Mouse (Mus musculus) hindbrain, embryonic 14.5 days (tissue): ENCODE results near the gene Galnt2. TPM values are rescaled to one million over a fixed set of nuclear protein-coding genes. Genes with fewer than 3 reads are reported as not detected.

Experiments used
- ATAC-seq: fragments of 200-750 bp; cut with Nextera tagmentation; 2 replicates; pipeline ENCODE4 v1.8.0; 2017; ENCODE audit warnings: moderate number of reproducible peaks, mild to moderate bottlenecking, moderate TSS enrichment, moderate library complexity; ENCODE audit not compliant: low FRiP score
- DNase-seq: peaks from one replicate; pipeline ENCODE4 v3.0.0-alpha.2; 2015; ENCODE audit warnings: low spot score
- H3K27ac ChIP-seq: fragments of 300-500 bp; sonication (generic); 2 replicates; pipeline ENCODE4 v1.5.1; 2014; ENCODE audit warnings: mild to moderate bottlenecking, moderate library complexity
- H3K27me3 ChIP-seq: fragments of 300-500 bp; sonication (generic); 2 replicates; pipeline ENCODE4 v1.6.1; 2014; ENCODE audit warnings: mild to moderate bottlenecking, low read length, mixed read lengths; ENCODE audit not compliant: control insufficient read depth, insufficient read depth
- H3K36me3 ChIP-seq: fragments of 300-500 bp; sonication (generic); replicated peaks from 2 replicates; pipeline ENCODE4 v1.6.1; 2014; ENCODE audit not compliant: control insufficient read depth, insufficient read depth
- H3K4me1 ChIP-seq: fragments of 300-500 bp; sonication (generic); replicated peaks from 2 replicates; pipeline ENCODE4 v1.6.1; 2014; ENCODE audit warnings: antibody characterized with exemption, low read length, mixed read lengths; ENCODE audit not compliant: control insufficient read depth, insufficient read depth
- H3K4me2 ChIP-seq: fragments of 300-500 bp; sonication (generic); replicated peaks from 2 replicates; pipeline ENCODE4 v1.6.1; 2014; ENCODE audit warnings: mild to moderate bottlenecking, moderate library complexity
- H3K4me3 ChIP-seq: fragments of 300-500 bp; sonication (generic); replicated peaks from 2 replicates; pipeline ENCODE4 v1.5.1; 2014; ENCODE audit warnings: mild to moderate bottlenecking, low read length
- H3K9ac ChIP-seq: fragments of 300-500 bp; sonication (generic); 2 replicates; pipeline ENCODE4 v1.6.1; 2014
- H3K9me3 ChIP-seq: fragments of 300-500 bp; sonication (generic); 2 replicates; pipeline ENCODE4 v1.6.1; 2016; ENCODE audit warnings: low read length; ENCODE audit not compliant: control insufficient read depth
- WGBS: fragments of 180-500 bp; shearing (Covaris S2); extraction: QIAGEN DNeasy Blood & Tissue Kit; methylation state at CpG from one replicate; pipeline ENCODE4 v1.1.7; 2014; 5-methylcytosine and 5-hydroxymethylcytosine counted together
- polyA plus RNA-seq: library from polyadenylated mRNA; unstranded; fragments of >200 nt; fragmentation: Nextera tagmentation; extraction: Ambion mirVana; gene quantifications from 2 replicates; pipeline ENCODE4 v1.2.1, GENCODE M21; 2014

Gene Galnt2
- polyA plus RNA-seq, 1 experiment from 2014 or later, result 62.9 TPM

DNA sequence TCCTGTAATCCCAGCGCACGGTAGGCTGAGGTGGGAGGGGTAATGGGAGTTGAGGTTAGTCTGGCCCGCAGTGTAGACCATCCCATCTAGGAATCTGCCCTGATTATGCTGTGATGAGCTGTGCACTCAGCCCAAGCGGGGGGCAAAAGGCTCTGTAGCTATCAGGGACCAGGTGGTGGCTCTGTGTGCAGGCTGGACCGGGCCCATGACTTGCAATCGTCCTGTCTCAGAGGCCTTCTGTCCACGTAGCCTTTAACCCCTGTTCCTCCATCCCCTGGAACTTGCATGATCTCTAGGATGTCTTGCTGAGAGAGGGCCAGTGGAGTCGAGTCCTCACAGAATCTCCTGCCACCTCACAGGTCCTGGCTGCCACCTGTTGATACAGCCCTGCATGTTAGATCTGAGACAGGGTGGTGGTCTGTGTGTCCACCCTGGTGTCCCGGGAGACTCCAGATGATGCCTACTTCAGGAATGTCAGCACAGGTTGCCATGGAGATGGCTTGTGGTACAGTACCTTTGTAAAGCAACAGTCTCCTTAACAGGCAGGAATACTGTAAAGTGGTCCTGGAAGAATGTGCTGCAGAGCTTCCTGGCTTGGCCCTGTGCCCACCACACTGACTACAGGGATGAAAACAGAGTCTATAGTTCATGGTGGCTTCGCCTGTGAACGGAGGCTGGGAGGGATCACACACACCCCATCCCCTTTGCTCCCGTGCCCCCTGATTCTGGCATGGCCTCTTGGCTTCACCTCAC, 51.9 kb downstream of the Galnt2 start:
- Histone ChIP-seq H3K27me3 (no peaks in the 10 kb centered on the region), H3K9ac (no peak overlapping the region), H3K36me3 (no peaks in the 10 kb centered on the region), H3K4me1 (peaks cover 63% of the 10 kb centered on the region), H3K4me3 (no peak overlapping the region), H3K9me3 (no peaks in the 10 kb centered on the region), H3K27ac (peak overlapping the region; percentile 88), H3K4me2 (no peak overlapping the region)
- no peak for DNase-seq
- WGBS, result 56% methylated on average over 12 of the region's 12 CpGs
- no peak for ATAC-seq

DNA sequence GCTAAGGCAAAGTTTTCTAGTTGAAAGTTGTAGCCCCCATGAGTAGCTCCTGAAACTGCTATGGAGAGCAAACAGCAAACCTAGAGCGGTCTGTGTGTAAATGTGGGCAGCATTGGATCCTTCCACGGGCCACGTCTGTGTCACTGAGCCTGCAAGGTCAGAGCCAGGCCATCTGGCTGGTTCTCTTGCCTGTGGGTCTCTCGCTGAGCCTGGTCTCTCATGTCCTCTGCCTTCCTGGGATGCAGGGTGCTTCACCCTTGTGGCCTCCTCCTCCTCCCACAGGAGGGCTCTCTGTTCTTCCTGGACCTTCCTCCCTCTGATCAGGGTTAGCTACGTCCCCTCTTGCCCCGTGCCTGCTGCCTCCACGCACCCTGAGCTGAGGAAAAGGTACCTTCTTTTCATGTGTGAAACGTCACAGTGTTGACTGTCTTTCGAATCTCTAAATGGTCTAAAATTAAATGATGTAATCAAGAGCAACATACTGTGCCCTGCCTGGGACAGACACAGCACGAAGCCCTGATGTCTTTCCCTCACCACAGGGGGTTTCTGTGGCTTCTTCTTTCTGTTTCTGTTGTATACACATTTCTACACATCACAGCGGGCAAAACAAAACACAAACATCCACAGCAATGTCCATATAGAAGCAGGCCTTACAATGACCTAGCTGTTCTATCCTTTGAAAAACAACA, 52.6 kb downstream of the Galnt2 start:
- H3K4me2 ChIP-seq, result no peak overlapping the region
- H3K27me3 ChIP-seq, result no peaks in the 10 kb centered on the region
- H3K4me1 ChIP-seq, result peaks cover 56% of the 10 kb centered on the region
- no peak overlapping the region for H3K4me3 ChIP-seq
- H3K9me3 ChIP-seq, result no peaks in the 10 kb centered on the region
- DNase-seq (no peak), ATAC-seq (no peak)
- 19% methylated on average over 11 of the region's 11 CpGs for WGBS
- H3K27ac ChIP-seq, result peak overlapping the region; percentile 88
- peak overlapping the region; percentile 49 for H3K9ac ChIP-seq
- H3K36me3 ChIP-seq, result no peaks in the 10 kb centered on the region

DNA sequence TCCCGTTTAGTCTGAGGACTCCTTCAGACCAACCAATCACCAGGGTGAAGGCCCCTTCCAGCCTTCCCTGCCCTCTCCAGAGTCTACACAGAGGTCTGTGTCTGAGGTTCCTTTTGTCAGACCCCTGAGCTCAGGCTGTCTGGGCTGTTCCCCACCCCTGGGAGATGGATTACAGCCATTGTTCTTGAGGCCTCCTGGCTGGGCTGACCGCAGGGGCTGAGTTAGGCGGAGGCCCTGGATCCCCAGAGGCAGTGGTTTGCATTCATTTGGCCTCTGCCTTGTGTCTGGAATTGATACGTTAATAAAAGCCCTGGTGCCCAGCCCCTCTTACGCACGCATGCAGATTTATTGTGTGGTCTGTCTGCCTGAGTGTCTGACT, 53.1 kb downstream of the Galnt2 start:
- Histone ChIP-seq H3K4me1 (peaks cover 54% of the 10 kb centered on the region), H3K27ac (peak overlapping the region; percentile 88), H3K4me2 (no peak overlapping the region), H3K27me3 (no peaks in the 10 kb centered on the region), H3K4me3 (no peak overlapping the region), H3K36me3 (no peaks in the 10 kb centered on the region), H3K9ac (peak overlapping the region; percentile 49), H3K9me3 (no peaks in the 10 kb centered on the region)
- DNase-seq, result peak; percentile 55
- WGBS, result 1% methylated on average over 6 of the region's 6 CpGs
- peak; percentile 76 for ATAC-seq

DNA sequence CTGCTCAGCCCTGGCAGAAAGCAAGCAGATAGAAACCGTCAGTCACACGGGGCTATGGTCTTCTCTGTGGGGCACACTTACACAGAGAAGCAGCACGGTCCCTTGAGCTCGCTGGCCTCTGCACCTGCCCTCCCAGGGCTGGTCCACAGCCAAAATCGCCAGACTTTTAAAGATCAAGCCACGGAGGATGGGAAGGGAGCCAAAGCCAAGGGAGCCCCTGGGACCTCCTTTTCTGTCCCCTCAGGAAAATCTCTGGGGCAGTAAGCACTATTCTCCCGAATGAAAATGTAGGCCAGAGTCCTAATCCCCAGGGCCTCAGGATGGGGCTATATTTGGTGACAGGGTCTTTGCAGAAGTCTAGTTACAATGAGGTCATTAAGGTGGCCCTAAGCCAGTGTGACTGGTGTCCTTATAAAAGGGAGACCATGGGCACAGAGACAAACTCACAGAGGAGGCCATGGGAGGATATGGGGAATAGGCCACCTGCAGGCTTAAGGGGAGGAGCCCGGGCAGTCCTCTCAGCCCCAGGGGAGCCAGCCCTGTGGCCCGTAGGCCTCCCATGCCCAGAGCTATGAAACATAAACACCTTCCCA, 53.9 kb downstream of the Galnt2 start:
- Histone ChIP-seq H3K9ac (peak overlapping the region; percentile 49), H3K27me3 (no peaks in the 10 kb centered on the region), H3K4me2 (no peak overlapping the region), H3K9me3 (no peaks in the 10 kb centered on the region), H3K4me3 (no peak overlapping the region), H3K4me1 (peaks cover 54% of the 10 kb centered on the region), H3K36me3 (no peaks in the 10 kb centered on the region), H3K27ac (peak overlapping the region; percentile 88)
- peak; percentile 35; the same call in 1 of the 2 replicates for ATAC-seq
- 6% methylated on average over 9 of the region's 9 CpGs for WGBS
- peak; percentile 50 for DNase-seq

DNA sequence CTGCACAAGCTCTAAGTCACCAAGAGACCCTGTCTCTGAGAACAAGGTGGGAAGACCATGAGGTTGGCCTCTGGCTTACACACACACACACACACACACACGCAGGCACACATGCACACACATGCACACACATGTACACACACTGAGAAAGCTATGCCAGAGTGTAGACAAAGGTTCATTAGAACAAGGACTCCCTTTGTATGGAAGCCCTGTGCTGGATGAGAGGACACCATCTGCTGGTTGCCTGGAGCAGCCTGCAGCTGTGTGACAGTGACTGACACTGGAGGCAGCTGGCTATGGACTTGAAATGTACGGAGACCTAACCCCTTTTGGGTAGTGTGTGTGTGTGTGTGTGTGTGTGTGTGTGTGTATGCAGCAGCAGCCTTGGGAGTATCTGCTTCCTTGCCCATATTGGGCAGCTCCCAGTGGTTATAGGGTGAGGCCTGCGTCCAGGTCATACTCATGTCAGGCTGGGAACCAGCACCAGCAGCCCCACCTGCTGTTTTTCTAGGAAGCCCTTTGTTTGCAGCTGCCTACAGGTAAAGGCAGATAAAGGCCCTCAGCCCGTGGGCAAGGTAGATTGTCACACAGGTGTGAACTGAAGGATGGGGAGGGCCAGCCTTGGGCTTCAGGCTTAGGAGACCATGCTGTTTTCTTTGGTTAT, 55.4 kb downstream of the Galnt2 start:
- H3K27ac ChIP-seq, result peak overlapping the region; percentile 65
- no peaks in the 10 kb centered on the region for H3K27me3 ChIP-seq
- H3K4me3 ChIP-seq, result no peak overlapping the region
- H3K9me3 ChIP-seq, result no peaks in the 10 kb centered on the region
- WGBS, result 52% methylated on average over 4 of the region's 4 CpGs
- no peak; the same call in 1 of the 2 replicates for ATAC-seq
- H3K36me3 ChIP-seq, result no peaks in the 10 kb centered on the region
- no peak for DNase-seq
- no peak overlapping the region for H3K4me2 ChIP-seq
- H3K4me1 ChIP-seq, result peaks cover 54% of the 10 kb centered on the region
- H3K9ac ChIP-seq, result no peak overlapping the region

DNA sequence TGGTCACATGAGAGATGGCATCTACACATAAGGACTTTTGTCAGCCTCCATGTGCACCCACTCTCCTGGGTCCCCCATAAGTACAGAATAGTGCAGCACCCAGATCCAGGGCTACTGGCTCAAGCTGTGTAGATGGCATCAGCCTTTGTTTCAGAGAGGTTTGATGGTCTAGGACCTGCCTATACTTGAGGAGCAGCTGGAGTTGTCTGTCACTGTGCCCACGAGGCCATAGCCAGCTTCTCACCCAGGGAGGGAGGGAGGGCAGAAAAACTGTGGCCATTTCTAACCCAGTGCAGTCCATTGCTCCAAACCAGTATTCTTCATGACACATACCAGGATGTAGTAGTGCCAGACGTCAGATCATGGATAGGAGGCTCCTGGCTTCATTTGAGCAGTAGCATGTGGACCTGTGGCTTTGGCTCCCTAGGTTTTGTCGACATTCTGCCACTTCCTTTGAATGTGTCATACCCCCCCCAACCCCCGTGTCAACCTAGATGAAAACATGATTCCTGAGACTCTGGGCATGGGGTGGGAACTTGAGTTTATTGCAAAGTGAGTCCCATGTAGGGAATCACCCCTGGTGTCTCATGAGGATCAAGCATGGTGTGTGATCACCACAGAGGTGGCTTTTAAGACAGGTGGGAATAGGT, 57.1 kb downstream of the Galnt2 start:
- Histone ChIP-seq H3K27me3 (no peaks in the 10 kb centered on the region), H3K36me3 (no peaks in the 10 kb centered on the region), H3K4me1 (peaks cover 42% of the 10 kb centered on the region), H3K9me3 (no peaks in the 10 kb centered on the region), H3K27ac (no peak overlapping the region), H3K4me2 (no peak overlapping the region), H3K9ac (no peak overlapping the region), H3K4me3 (no peak overlapping the region)
- WGBS, result 85% methylated on average over 4 of the region's 4 CpGs
- ATAC-seq, result no peak
- DNase-seq, result no peak

DNA sequence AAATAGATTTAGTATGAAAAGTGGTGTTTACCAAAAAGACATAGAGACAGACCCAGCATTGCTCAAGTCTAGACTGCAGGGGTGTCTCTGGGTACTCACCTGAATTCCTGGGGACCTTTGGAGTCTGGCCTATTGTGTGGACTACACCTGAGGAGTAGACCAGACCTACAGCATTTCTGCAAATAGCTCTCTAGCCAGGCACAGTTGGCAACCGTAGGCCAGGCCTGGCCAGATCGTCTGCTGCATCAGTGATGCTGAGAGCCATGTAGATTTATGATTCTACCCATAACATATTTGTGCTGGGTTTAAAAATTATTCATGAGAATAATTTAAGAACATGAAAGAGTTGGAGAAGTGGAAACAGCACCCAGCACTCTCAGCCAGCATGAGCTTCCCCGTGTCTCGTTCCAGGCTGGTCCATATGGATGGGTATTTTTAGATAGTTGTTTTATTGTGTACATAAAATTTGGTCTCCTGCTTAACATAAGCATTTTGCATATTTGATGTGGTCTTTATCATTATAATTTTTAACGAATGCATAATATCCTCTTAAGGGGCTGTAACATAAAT, 58.4 kb downstream of the Galnt2 start:
- Histone ChIP-seq H3K9me3 (no peaks in the 10 kb centered on the region), H3K9ac (no peak overlapping the region), H3K4me2 (no peak overlapping the region), H3K27ac (no peak overlapping the region), H3K4me3 (no peak overlapping the region), H3K27me3 (no peaks in the 10 kb centered on the region), H3K4me1 (peaks cover 39% of the 10 kb centered on the region), H3K36me3 (no peaks in the 10 kb centered on the region)
- no peak for DNase-seq
- ATAC-seq, result no peak
- whole genome bisulfite sequencing, result 89% methylated on average over 5 of the region's 5 CpGs

DNA sequence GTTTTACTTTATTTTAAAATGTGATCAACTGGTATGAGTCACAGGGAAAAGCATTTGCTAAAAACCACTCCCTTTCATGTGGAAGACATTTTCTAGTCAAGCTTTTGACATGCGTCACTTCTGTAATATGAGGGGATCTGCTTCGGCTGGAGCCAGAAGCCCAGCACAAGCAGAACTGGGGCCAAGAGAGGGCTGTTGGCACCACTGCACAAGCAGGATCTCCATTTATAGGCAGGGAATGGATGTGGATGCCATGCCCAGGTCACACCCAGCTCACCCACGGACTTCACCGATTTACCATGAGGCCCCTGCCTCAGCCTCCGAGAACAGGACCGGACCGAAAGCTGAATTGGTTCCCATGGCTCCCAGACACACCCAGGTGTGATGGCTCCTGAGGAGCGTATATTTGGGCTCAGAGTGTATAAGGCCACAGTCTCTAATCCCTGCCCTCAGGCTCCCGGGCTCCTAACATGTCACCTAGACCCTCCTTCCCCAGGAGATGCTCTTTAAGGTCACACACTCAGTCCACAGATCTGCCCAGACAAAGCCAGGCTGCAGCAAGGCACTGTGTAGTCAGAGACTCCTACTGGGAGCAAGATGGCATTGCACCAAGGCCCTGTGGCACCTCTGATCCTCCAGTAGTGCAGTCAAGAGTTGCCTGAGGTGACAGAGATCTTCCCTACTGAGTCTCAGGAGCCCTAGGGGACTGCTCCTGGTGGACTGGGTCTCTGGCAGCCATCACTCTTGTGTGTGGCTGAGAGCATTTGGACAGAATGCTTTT, 59.9 kb downstream of the Galnt2 start:
- H3K27ac ChIP-seq, result no peak overlapping the region
- H3K36me3 ChIP-seq, result no peaks in the 10 kb centered on the region
- no peak overlapping the region for H3K4me3 ChIP-seq
- 92% methylated on average over 9 of the region's 9 CpGs for WGBS
- DNase-seq (no peak), ATAC-seq (no peak)
- H3K4me2 ChIP-seq, result no peak overlapping the region
- H3K9ac ChIP-seq, result no peak overlapping the region
- no peaks in the 10 kb centered on the region for H3K27me3 ChIP-seq
- H3K9me3 ChIP-seq, result no peaks in the 10 kb centered on the region
- H3K4me1 ChIP-seq, result peaks cover 33% of the 10 kb centered on the region
